Mouse (Mus musculus) stomach, postnatal 0 days (tissue): ENCODE measurements around the gene Cd38.

ENCODE experiments used
- CTCF ChIP-seq: IDR thresholded peaks from 2 replicates; pipeline ENCODE4 v1.5.1; 2016; ENCODE audit warnings: antibody characterized with exemption, low read depth, mild to moderate bottlenecking, moderate library complexity
- EP300 ChIP-seq: optimal IDR thresholded peaks from 2 replicates; pipeline ENCODE3; 2016; ENCODE audit warnings: antibody characterized with exemption

GRCm38 (mm10) chr5:43923933-43924332 lies 55.6 kb downstream of the Cd38 start:
- peak; percentile 90 for TF ChIP-seq CTCF
- TF ChIP-seq EP300 = no peak
